Mouse (Mus musculus) lung, postnatal 0 days (tissue): ENCODE results near the gene Ptger4.

Source experiments
- CTCF ChIP-seq: IDR thresholded peaks from 2 replicates; pipeline ENCODE4 v1.5.1; 2016; ENCODE audit warnings: antibody characterized with exemption, mild to moderate bottlenecking
- EP300 ChIP-seq: IDR thresholded peaks from 2 replicates; pipeline ENCODE4 v1.6.1; 2016; ENCODE audit warnings: antibody characterized with exemption, mild to moderate bottlenecking, control low read depth

- no peak for TF ChIP-seq CTCF
- no peak for TF ChIP-seq EP300
Observed at GRCm38 (mm10) chr15:5281316-5281715, 37.3 kb upstream of the Ptger4 start.
